Mouse (Mus musculus) CD4-positive, CD25-positive, alpha-beta regulatory T cell, adult 2 months (primary cell): ENCODE results near the gene Ttll8.

Source experiments
- DNase-seq: peaks from one replicate; pipeline ENCODE4 v3.0.0-alpha.2; 2012; ENCODE audit warnings: low read depth, low spot score

The Ttll8 gene

GRCm38 (mm10) chr15:88861772-88862622 is 92.2 kb downstream of the Ttll8 start, which contains the start of gene Pim3:
Pim3 (plus strand) TSS chr15:88862186.
- DNase-seq, result peak; percentile 97

- peak; percentile 16 for DNase-seq
Observed at GRCm38 (mm10) chr15:88860781-88861180, 93.4 kb downstream of the Ttll8 start.

GRCm38 (mm10) chr15:88859206-88859970 is 94.8 kb downstream of the Ttll8 start:
- DNase-seq, result no peak

GRCm38 (mm10) chr15:88858707-88859106 is 95.5 kb downstream of the Ttll8 start:
- DNase-seq, result no peak

GRCm38 (mm10) chr15:88858141-88858541 is 96.1 kb downstream of the Ttll8 start:
- no peak for DNase-seq

- DNase-seq, result no peak
Observed at GRCm38 (mm10) chr15:88857361-88857760, 96.9 kb downstream of the Ttll8 start.

- no peak for DNase-seq
Observed at GRCm38 (mm10) chr15:88856613-88857012, 97.6 kb downstream of the Ttll8 start.

- no peak for DNase-seq
Observed at GRCm38 (mm10) chr15:88855896-88856417, 98.3 kb downstream of the Ttll8 start.

- no peak for DNase-seq
Observed at GRCm38 (mm10) chr15:88854969-88855830, 99.0 kb downstream of the Ttll8 start.

- no peak for DNase-seq
Observed at GRCm38 (mm10) chr15:88854119-88854968, 99.9 kb downstream of the Ttll8 start.

GRCm38 (mm10) chr15:88853106-88853505 is 101.1 kb downstream of the Ttll8 start:
- DNase-seq, result no peak

GRCm38 (mm10) chr15:88851507-88852149 is 102.6 kb downstream of the Ttll8 start:
- DNase-seq, result no peak

- DNase-seq, result no peak
Observed at GRCm38 (mm10) chr15:88851076-88851475, 103.1 kb downstream of the Ttll8 start.

- no peak for DNase-seq
Observed at GRCm38 (mm10) chr15:88850146-88850826, 103.9 kb downstream of the Ttll8 start.

- no peak for DNase-seq
Observed at GRCm38 (mm10) chr15:88849621-88850020, 104.6 kb downstream of the Ttll8 start.

- DNase-seq, result no peak
Observed at GRCm38 (mm10) chr15:88848661-88849060, 105.6 kb downstream of the Ttll8 start.

GRCm38 (mm10) chr15:88844966-88845365 is 109.3 kb downstream of the Ttll8 start:
- no peak for DNase-seq

- no peak for DNase-seq
Observed at GRCm38 (mm10) chr15:88843486-88844097, 110.6 kb downstream of the Ttll8 start.

- DNase-seq, result no peak
Observed at GRCm38 (mm10) chr15:88842300-88842673, 111.9 kb downstream of the Ttll8 start.
